Mouse (Mus musculus): Measurements from ENCODE around the gene Yipf7.

Gene Yipf7

GRCm38 (mm10) chr5:69542489-69542888, at the start of gene Yipf7:
TSS of gene Yipf7 (minus strand) at chr5:69542648.
- TF ChIP-seq GATA4 (IDR thresholded peaks at IDR 0.05; ENCODE audit: insufficient replicate concordance, low read length): no peak

GRCm38 (mm10) chr5:69591640-69592461, 49.4 kb upstream of the Yipf7 start, which contains the start of gene Gnpda2:
TSS of gene Gnpda2 (minus strand) at chr5:69592340.
- TF ChIP-seq GATA4 (IDR thresholded peaks at IDR 0.05; ENCODE audit: insufficient replicate concordance, low read length): no peak

GRCm38 (mm10) chr5:69557404-69557935, 15.0 kb upstream of the Yipf7 start:
- no peak for TF ChIP-seq GATA4 (IDR thresholded peaks at IDR 0.05; ENCODE audit: insufficient replicate concordance, low read length)

- TF ChIP-seq GATA4 (IDR thresholded peaks at IDR 0.05; ENCODE audit: insufficient replicate concordance, low read length): 0 out of 2 replicates have a peak, but pooled peaks have one; percentile 37
Observed at GRCm38 (mm10) chr5:69556628-69557403, 14.4 kb upstream of the Yipf7 start, which contains the start of gene Guf1. TSS of gene Guf1 (plus strand) at chr5:69556923.

GRCm38 (mm10) chr5:69541680-69542079, 768 bp downstream of the Yipf7 start:
- TF ChIP-seq GATA4 (IDR thresholded peaks at IDR 0.05; ENCODE audit: insufficient replicate concordance, low read length): no peak

GRCm38 (mm10) chr5:69523944-69524343, 18.5 kb downstream of the Yipf7 start:
- no peak for TF ChIP-seq GATA4 (IDR thresholded peaks at IDR 0.05; ENCODE audit: insufficient replicate concordance, low read length)

GRCm38 (mm10) chr5:69522064-69522463, 20.4 kb downstream of the Yipf7 start:
- no peak for TF ChIP-seq GATA4 (IDR thresholded peaks at IDR 0.05; ENCODE audit: insufficient replicate concordance, low read length)

- no peak for TF ChIP-seq GATA4 (IDR thresholded peaks at IDR 0.05; ENCODE audit: insufficient replicate concordance, low read length)
Observed at GRCm38 (mm10) chr5:69520661-69521278, 21.7 kb downstream of the Yipf7 start.

GRCm38 (mm10) chr5:69512203-69512602, 30.2 kb downstream of the Yipf7 start:
- TF ChIP-seq GATA4 (IDR thresholded peaks at IDR 0.05; ENCODE audit: insufficient replicate concordance, low read length): no peak

GRCm38 (mm10) chr5:69511631-69512030, 30.8 kb downstream of the Yipf7 start:
- TF ChIP-seq GATA4 (IDR thresholded peaks at IDR 0.05; ENCODE audit: insufficient replicate concordance, low read length): no peak

GRCm38 (mm10) chr5:69507045-69507444, 35.4 kb downstream of the Yipf7 start:
- TF ChIP-seq GATA4 (IDR thresholded peaks at IDR 0.05; ENCODE audit: insufficient replicate concordance, low read length): no peak

- TF ChIP-seq GATA4 (IDR thresholded peaks at IDR 0.05; ENCODE audit: insufficient replicate concordance, low read length): no peak
Observed at GRCm38 (mm10) chr5:69489046-69489445, 53.4 kb downstream of the Yipf7 start.

- TF ChIP-seq GATA4 (IDR thresholded peaks at IDR 0.05; ENCODE audit: insufficient replicate concordance, low read length): no peak
Observed at GRCm38 (mm10) chr5:69467520-69467919, 74.9 kb downstream of the Yipf7 start.

Measured in liver, adult (tissue).